Mouse (Mus musculus) thymus, adult 2 months (tissue): ENCODE measurements at regions not wholly inside any gene's neighbourhood (a gene's known extent, or its start where the extent isn't known, plus 50 kb on each side); places are given as distances from the start of the nearest gene placed in this dataset.

ENCODE experiments used
- DNase-seq: peaks from one replicate; pipeline ENCODE4 v3.0.0; 2021
- H3K27ac ChIP-seq: fragments of 200-500 bp; 2 replicates; pipeline ENCODE4 v1.5.1; 2012; ENCODE audit warnings: low read length, control low read depth; ENCODE audit not compliant: control insufficient read depth, insufficient read depth
- H3K27me3 ChIP-seq: fragments of 200-500 bp; 2 replicates; pipeline ENCODE4 v1.6.1; 2012; ENCODE audit warnings: mild to moderate bottlenecking, low read length, moderate library complexity, mixed read lengths; ENCODE audit not compliant: control insufficient read depth, insufficient read depth
- H3K36me3 ChIP-seq: fragments of 200-500 bp; 2 replicates; pipeline ENCODE4 v1.6.1; 2012; ENCODE audit warnings: mild to moderate bottlenecking, low read length, moderate library complexity; ENCODE audit not compliant: control insufficient read depth, insufficient read depth
- H3K4me1 ChIP-seq: fragments of 200-500 bp; replicated peaks from 2 replicates; pipeline ENCODE4 v1.6.1; 2012; ENCODE audit warnings: low read length; ENCODE audit not compliant: control insufficient read depth, insufficient read depth
- H3K4me3 ChIP-seq: fragments of 200-500 bp; 2 replicates; pipeline ENCODE4 v1.5.1; 2012; ENCODE audit warnings: mild to moderate bottlenecking, low read length, control low read depth, moderate library complexity; ENCODE audit not compliant: control insufficient read depth, insufficient read depth
- CTCF ChIP-seq: fragments of 200-500 bp; IDR thresholded peaks from 2 replicates; pipeline ENCODE4 v1.5.1; 2012; ENCODE audit warnings: mild to moderate bottlenecking, control low read depth, low read length, moderate library complexity, borderline replicate concordance; ENCODE audit not compliant: control insufficient read depth, poor library complexity, insufficient read depth; ENCODE audit errors: extremely low read depth
- POLR2A ChIP-seq: fragments of 200-500 bp; IDR thresholded peaks from 2 replicates; pipeline ENCODE4 v1.6.1; 2012; ENCODE audit warnings: mild to moderate bottlenecking, low read length, control low read depth, moderate library complexity; ENCODE audit not compliant: control insufficient read depth, poor library complexity, insufficient read depth; ENCODE audit errors: extremely low read depth
- WGBS: fragments of 180-500 bp; shearing (Covaris S2); methylation state at CpG from one replicate; pipeline ENCODE4 v1.1.7; 2018; 5-methylcytosine and 5-hydroxymethylcytosine counted together

DNA sequence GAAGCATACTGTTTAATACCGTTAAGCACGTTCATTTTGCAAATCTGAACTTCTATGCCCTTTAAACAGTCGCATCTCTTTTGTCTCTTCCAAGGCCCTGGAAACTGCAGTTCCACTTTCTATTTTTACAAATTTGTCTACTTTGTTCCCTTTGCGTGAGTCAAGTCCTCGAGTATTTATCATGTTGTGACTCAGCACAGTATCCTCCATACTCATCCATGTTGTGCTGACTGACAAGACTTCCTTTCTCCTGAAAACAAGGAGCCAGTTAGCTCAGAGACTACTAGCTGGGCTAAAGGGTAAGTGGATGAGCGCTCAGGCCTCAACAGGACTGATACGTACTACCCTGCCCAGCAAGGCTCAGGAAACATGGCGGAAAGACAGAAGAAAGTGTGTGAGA lies 131.9 kb upstream of the Gdnf start:
- Histone ChIP-seq H3K27ac (no peak overlapping the region), H3K4me3 (no peak overlapping the region), H3K4me1 (no peaks in the 10 kb centered on the region), H3K27me3 (no peaks in the 10 kb centered on the region), H3K36me3 (no peaks in the 10 kb centered on the region)
- WGBS, result 91% methylated on average over 8 of the region's 8 CpGs
- TF ChIP-seq CTCF (no peak), POLR2A (no peak)
- DNase-seq, result no peak

GRCm38 (mm10) chr15:7681011-7681410 lies 129.6 kb upstream of the Gdnf start:
- TF ChIP-seq POLR2A (no peak), CTCF (no peak)
- H3K4me1 ChIP-seq, result no peaks in the 10 kb centered on the region
- no peak overlapping the region for H3K27ac ChIP-seq
- DNase-seq, result no peak
- WGBS, result 78% methylated on average over 4 of the region's 4 CpGs
- H3K4me3 ChIP-seq, result no peak overlapping the region
- H3K36me3 ChIP-seq, result no peaks in the 10 kb centered on the region
- no peaks in the 10 kb centered on the region for H3K27me3 ChIP-seq

DNA sequence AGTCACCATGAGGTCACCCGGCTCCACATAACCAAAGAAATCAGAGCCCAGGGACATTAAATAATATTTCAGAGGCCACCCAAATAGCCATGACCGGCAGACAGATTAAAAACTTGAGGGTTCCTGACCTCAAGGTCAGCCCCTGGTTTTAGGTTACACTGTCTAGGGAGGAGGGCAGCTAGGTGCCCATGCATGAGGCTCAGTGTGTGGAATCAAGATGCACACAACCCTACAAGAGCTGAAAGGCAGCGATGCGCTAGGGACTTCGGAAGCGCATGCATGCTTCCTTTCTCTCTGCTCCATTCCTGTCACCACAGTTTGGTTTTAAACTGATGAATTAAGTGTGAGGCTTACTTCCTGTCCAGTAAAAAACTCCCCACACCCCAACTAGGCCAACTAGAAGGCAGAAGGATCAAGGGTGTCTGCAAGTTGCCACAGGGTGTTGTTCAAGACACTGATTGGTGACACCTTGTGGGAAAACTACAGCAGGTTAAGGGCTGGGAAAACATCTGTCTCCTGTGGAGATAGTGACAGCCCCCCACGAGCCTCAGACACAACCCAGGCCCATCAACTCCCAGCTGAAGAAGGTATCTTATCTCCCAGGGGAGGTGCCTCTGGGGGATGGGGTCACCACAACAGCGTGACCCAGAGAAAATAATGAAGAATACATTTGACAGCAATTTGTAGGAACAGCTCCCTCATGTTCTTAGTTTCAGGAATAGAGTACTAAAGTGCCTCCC lies 127.2 kb upstream of the Gdnf start:
- no peak for DNase-seq
- H3K4me3 ChIP-seq, result no peak overlapping the region
- H3K36me3 ChIP-seq, result no peaks in the 10 kb centered on the region
- no peak for TF ChIP-seq POLR2A
- no peak for TF ChIP-seq CTCF
- WGBS, result 80% methylated on average over 8 of the region's 8 CpGs
- H3K27me3 ChIP-seq, result no peaks in the 10 kb centered on the region
- no peaks in the 10 kb centered on the region for H3K4me1 ChIP-seq
- H3K27ac ChIP-seq, result no peak overlapping the region

DNA sequence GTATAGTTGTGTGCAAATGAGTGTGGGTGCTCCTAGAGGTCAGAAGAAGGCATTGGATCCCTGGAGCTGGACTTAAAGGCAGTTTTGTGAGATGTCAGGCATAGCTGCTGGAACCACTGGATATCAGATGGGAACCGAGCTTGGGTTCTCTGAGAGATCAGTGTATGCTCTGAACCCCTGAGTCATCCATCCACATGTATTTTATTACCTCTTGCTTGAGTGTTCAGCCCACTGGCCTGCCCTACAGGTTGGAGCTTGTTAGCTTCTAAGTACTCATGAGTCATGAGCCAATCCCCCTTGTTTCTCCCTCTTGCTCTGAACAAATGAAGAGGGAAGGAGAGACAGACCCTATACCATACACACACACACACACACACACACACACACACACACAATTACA lies 119.4 kb upstream of the Gdnf start:
- Histone ChIP-seq H3K4me1 (no peaks in the 10 kb centered on the region), H3K4me3 (no peak overlapping the region), H3K27ac (no peak overlapping the region), H3K27me3 (no peaks in the 10 kb centered on the region), H3K36me3 (no peaks in the 10 kb centered on the region)
- 83% methylated on average over 1 of the region's 1 CpGs for WGBS
- no peak for TF ChIP-seq POLR2A
- no peak for TF ChIP-seq CTCF
- DNase-seq, result no peak

GRCm38 (mm10) chr15:7692096-7692495 lies 118.5 kb upstream of the Gdnf start:
- no peaks in the 10 kb centered on the region for H3K4me1 ChIP-seq
- H3K27ac ChIP-seq, result no peak overlapping the region
- no peak overlapping the region for H3K4me3 ChIP-seq
- DNase-seq, result no peak
- 70% methylated on average over 3 of the region's 3 CpGs for WGBS
- no peaks in the 10 kb centered on the region for H3K36me3 ChIP-seq
- H3K27me3 ChIP-seq, result no peaks in the 10 kb centered on the region
- TF ChIP-seq POLR2A (no peak), CTCF (no peak)

GRCm38 (mm10) chr15:7694037-7694436 lies 116.6 kb upstream of the Gdnf start:
- TF ChIP-seq POLR2A (no peak), CTCF (no peak)
- no peaks in the 10 kb centered on the region for H3K27me3 ChIP-seq

GRCm38 (mm10) chr15:7697724-7698123 lies 112.9 kb upstream of the Gdnf start:
- WGBS, result 75% methylated on average over 3 of the region's 3 CpGs
- no peaks in the 10 kb centered on the region for H3K4me1 ChIP-seq

More at GRCm38 (mm10) chr15:7694037-7694436, 116.6 kb upstream of the Gdnf start:
- no peak for DNase-seq
- H3K27ac ChIP-seq, result no peak overlapping the region
- no peaks in the 10 kb centered on the region for H3K4me1 ChIP-seq
- WGBS, result 91% methylated on average over 5 of the region's 5 CpGs
- H3K36me3 ChIP-seq, result no peaks in the 10 kb centered on the region
- H3K4me3 ChIP-seq, result no peak overlapping the region

More at GRCm38 (mm10) chr15:7697724-7698123, 112.9 kb upstream of the Gdnf start:
- TF ChIP-seq POLR2A, result no peak
- no peak for TF ChIP-seq CTCF
- Histone ChIP-seq H3K27ac (no peak overlapping the region), H3K36me3 (no peaks in the 10 kb centered on the region), H3K27me3 (no peaks in the 10 kb centered on the region), H3K4me3 (no peak overlapping the region)
- no peak for DNase-seq
